14 mouse cellular contexts compared by ENCODE assay signal in genomic region chr5:65937011-65937726, GRCm38 (mm10). TPM values are rescaled to one million over a fixed set of nuclear protein-coding genes. Genes with fewer than 3 reads are reported as not detected.
A peak's percentile ranks its signal among the peaks of the same experiment; 100 is the strongest.
DNase-seq lines count a peak whose midpoint lies in the region; ATAC-seq and TF ChIP-seq lines count a peak whose summit lies in the region.
"Had no signal": no experiment of that assay in that cellular context is flagged by ENCODE, and none has a peak within 500 bp of the region (broad histone marks: within the 10 kb centered on the region; RNA-seq: fewer than 3 reads in every experiment).

No protein-coding gene starts in this region.

- H3K4me2 ChIP-seq in heart, embryonic 16.5 days (ENCODE audit: low read depth, low read length) = peak overlapping the region; percentile 49
- H3K4me2 ChIP-seq in stomach, postnatal 0 days (replicated peaks; ENCODE audit: low read depth) = no peak overlapping the region
- H3K4me2 ChIP-seq: midbrain, embryonic 13.5 days; neural tube, embryonic 13.5 days; stomach, embryonic 15.5 days had no signal

- no peak for TF ChIP-seq POLR2A in heart, adult 2 months (IDR thresholded peaks at IDR 0.05; ENCODE audit: insufficient read depth, low read depth, low read length)

- 35% methylated on average over 11 of the region's 11 CpGs for WGBS in heart, embryonic 16.5 days
- 46% methylated on average over 11 of the region's 11 CpGs for WGBS in heart, adult 2 months
- WGBS in stomach, postnatal 0 days = 61% methylated on average over 11 of the region's 11 CpGs

- DNase-seq in heart, adult 2 months = no peak
- DNase-seq in adrenal gland, postnatal 14 days = peak; percentile 39
- DNase-seq in gastrocnemius, postnatal 25 days = peak; percentile 48
- peak; percentile 53 for DNase-seq in thymus, postnatal 0 days (ENCODE audit: low spot score)
- DNase-seq in stomach, postnatal 0 days (ENCODE audit: low spot score) = no peak
- DNase-seq in layer of hippocampus, adult 9-11 months = no peak

- no peaks in the 10 kb centered on the region for H3K36me3 ChIP-seq in heart, embryonic 16.5 days (ENCODE audit: control insufficient read depth, insufficient read depth)
- H3K36me3 ChIP-seq in heart, adult 2 months (ENCODE audit: control insufficient read depth, insufficient read depth, low read length) = no peaks in the 10 kb centered on the region
- H3K36me3 ChIP-seq in stomach, postnatal 0 days (ENCODE audit: control insufficient read depth, insufficient read depth, low read length) = no peaks in the 10 kb centered on the region
- H3K36me3 ChIP-seq: midbrain, embryonic 13.5 days; neural tube, embryonic 13.5 days; stomach, embryonic 15.5 days had no signal

- no peak overlapping the region; the same call in 1 of the 2 replicates for H3K9ac ChIP-seq in heart, embryonic 16.5 days (ENCODE audit: low read length)
- no peak overlapping the region for H3K9ac ChIP-seq in heart, adult 2 months (ENCODE audit: low read depth, low read length)
- no peak overlapping the region for H3K9ac ChIP-seq in stomach, postnatal 0 days (ENCODE audit: low read length)
- H3K9ac ChIP-seq: midbrain, embryonic 13.5 days; neural tube, embryonic 13.5 days; stomach, embryonic 15.5 days had no signal

- TF ChIP-seq CTCF in heart, adult 2 months (IDR thresholded peaks at IDR 0.05) = no peak
- no peak for TF ChIP-seq CTCF in stomach, postnatal 0 days (IDR thresholded peaks at IDR 0.05; ENCODE audit: low read depth)

- H3K79me2 ChIP-seq in heart, adult 2 months (replicated peaks; ENCODE audit: control insufficient read depth, insufficient read depth, low read length) = no peaks in the 10 kb centered on the region

- H3K27ac ChIP-seq in heart, embryonic 16.5 days (ENCODE audit: low read length) = 0 out of 2 replicates have a peak overlapping the region, but pooled peaks have one; percentile 11
- no peak overlapping the region for H3K27ac ChIP-seq in heart, adult 2 months
- H3K27ac ChIP-seq in stomach, postnatal 0 days (replicated peaks) = no peak overlapping the region
- H3K27ac ChIP-seq: kidney, postnatal 0 days; midbrain, embryonic 13.5 days; neural tube, embryonic 13.5 days; stomach, embryonic 15.5 days had no signal

- peaks cover 8% of the 10 kb centered on the region; the same call in 1 of the 2 replicates for H3K4me1 ChIP-seq in heart, embryonic 16.5 days (ENCODE audit: control insufficient read depth, insufficient read depth, low read length)
- no peaks in the 10 kb centered on the region for H3K4me1 ChIP-seq in heart, adult 2 months (ENCODE audit: control insufficient read depth, insufficient read depth, low read length)
- no peaks in the 10 kb centered on the region for H3K4me1 ChIP-seq in stomach, postnatal 0 days (replicated peaks; ENCODE audit: control insufficient read depth, insufficient read depth)
- H3K4me1 ChIP-seq: midbrain, embryonic 13.5 days; neural tube, embryonic 13.5 days; stomach, embryonic 15.5 days had no signal

- no peak for ATAC-seq in heart, embryonic 16.5 days (replicated peaks; ENCODE audit: extremely low read depth, insufficient read depth, low FRiP score)
- ATAC-seq in stomach, postnatal 0 days (ENCODE audit: low FRiP score, low TSS enrichment) = no peak

- intact Hi-C loops in heart, adult 2 months (cut with DNase I) = loop anchor here (10.0 kb wide), 1 partner anchor 532 kb away; no protein-coding TSS in a partner anchor

- H3K27me3 ChIP-seq in heart, embryonic 16.5 days (ENCODE audit: control insufficient read depth, insufficient read depth, low read length) = no peaks in the 10 kb centered on the region
- no peaks in the 10 kb centered on the region for H3K27me3 ChIP-seq in heart, adult 2 months (ENCODE audit: control insufficient read depth, insufficient read depth, low read length)
- H3K27me3 ChIP-seq in stomach, postnatal 0 days (ENCODE audit: control insufficient read depth, insufficient read depth, low read length) = no peaks in the 10 kb centered on the region
- H3K27me3 ChIP-seq: midbrain, embryonic 13.5 days; neural tube, embryonic 13.5 days; stomach, embryonic 15.5 days had no signal

- no peaks in the 10 kb centered on the region for H3K9me3 ChIP-seq in heart, embryonic 16.5 days (replicated peaks; ENCODE audit: control insufficient read depth, low read length)
- no peaks in the 10 kb centered on the region for H3K9me3 ChIP-seq in stomach, postnatal 0 days (ENCODE audit: control insufficient read depth, low read length)
- H3K9me3 ChIP-seq: midbrain, embryonic 13.5 days; neural tube, embryonic 13.5 days; stomach, embryonic 15.5 days had no signal

- H3K4me3 ChIP-seq in heart, embryonic 16.5 days (ENCODE audit: low read length) = peak overlapping the region; percentile 15; the same call in 1 of the 2 replicates
- no peak overlapping the region for H3K4me3 ChIP-seq in heart, adult 2 months
- H3K4me3 ChIP-seq in stomach, postnatal 0 days (ENCODE audit: low read depth, low read length) = no peak overlapping the region
- H3K4me3 ChIP-seq: midbrain, embryonic 13.5 days; neural tube, embryonic 13.5 days; stomach, embryonic 15.5 days had no signal

- TF ChIP-seq EP300 in heart, adult 2 months (IDR thresholded peaks at IDR 0.05; ENCODE audit: insufficient read depth, low read depth, low read length) = no peak
- no peak for TF ChIP-seq EP300 in stomach, postnatal 0 days (optimal IDR thresholded peaks at IDR 0.05)

RNA-seq across cellular contexts. Expression of gene Chrna9, which starts 2.4 kb away (rescaled TPM):
- polyA plus RNA-seq in heart, embryonic 16.5 days (2015; fragmentation: Nextera tagmentation; extraction: Ambion mirVana) = 3.3 and 7.6 TPM in 2 replicates
- under 1 TPM; 0.18 to 0.52 TPM for total RNA-seq in heart, adult 2 months (2021)
- polyA plus RNA-seq in heart, adult 2 months (2012; rRNA removed) = not detected in 2 replicates
- total RNA-seq in adrenal gland, postnatal 14 days (2021) = 0.45 and 0.48 TPM in 2 replicates
- 10 to 100 TPM in 1 of 2 experiments, 1 to 10 TPM in 1; 5.4 to 11.4 TPM for total RNA-seq in gastrocnemius, postnatal 25 days (2021)
- 244 and 286 TPM in 2 replicates for polyA plus RNA-seq in thymus, postnatal 0 days (2015; fragmentation: Nextera tagmentation; extraction: Ambion mirVana)
- not detected in 2 replicates for polyA plus RNA-seq in stomach, postnatal 0 days (2015; fragmentation: Nextera tagmentation; extraction: Ambion mirVana)
- total RNA-seq: layer of hippocampus, postnatal 10 days; liver, adult 2 months had no signal
- polyA plus RNA-seq: intestine, embryonic 14.5 days; liver, adult 2 months; midbrain, embryonic 13.5 days; neural tube, embryonic 13.5 days; stomach, embryonic 15.5 days had no signal

Comparison
In these comparisons a context has a peak if more than half of its experiments do, and no peak if none do; other contexts are left out.
1. DNase-seq: peak in adrenal gland, postnatal 14 days (single experiment), gastrocnemius, postnatal 25 days (single experiment) and thymus, postnatal 0 days (single experiment); none in heart, adult 2 months (0 of 2), stomach, postnatal 0 days (single experiment) and layer of hippocampus, adult 9-11 months (single experiment).
2. RNA of gene Chrna9, which starts 2.4 kb away (polyA plus RNA-seq): 244 to 286 TPM in thymus, postnatal 0 days; 3.3 to 7.6 TPM in heart, embryonic 16.5 days, not detected in heart, adult 2 months and not detected in stomach, postnatal 0 days; every median in the first group is over 10 times any median in the second.